8 mouse cellular contexts compared by ENCODE assay signal in genomic region chr2:154437191-154437527, GRCm38 (mm10). TPM values are rescaled to one million over a fixed set of nuclear protein-coding genes. Genes with fewer than 3 reads are reported as not detected.
DNase-seq lines count a peak whose midpoint lies in the region; ATAC-seq and TF ChIP-seq lines count a peak whose summit lies in the region.

No protein-coding gene starts in this region.

- H3K4me3 ChIP-seq in lung, adult 2 months (replicated peaks; ENCODE audit: extremely low read depth, low read depth, low read length): peak overlapping the region; percentile 92
- peak overlapping the region; percentile 91 for H3K4me3 ChIP-seq in embryonic facial prominence, embryonic 13.5 days
- peak overlapping the region; percentile 99 for H3K4me3 ChIP-seq in intestine, embryonic 15.5 days (replicated peaks)
- H3K4me3 ChIP-seq in neural tube, embryonic 12.5 days: peak overlapping the region; percentile 85

- H3K9me3 ChIP-seq in embryonic facial prominence, embryonic 13.5 days: no peaks in the 10 kb centered on the region
- H3K9me3 ChIP-seq in intestine, embryonic 15.5 days: no peaks in the 10 kb centered on the region
- H3K9me3 ChIP-seq in neural tube, embryonic 12.5 days: no peaks in the 10 kb centered on the region

- TF ChIP-seq CTCF in lung, adult 2 months (IDR thresholded peaks at IDR 0.05; ENCODE audit: insufficient read depth, low read length): no peak

- DNase-seq in lung, adult 2 months: no peak
- DNase-seq in lung, postnatal 14 days: no peak
- no peak for DNase-seq in adrenal gland, postnatal 36 days
- DNase-seq in left cerebral cortex, adult 8-10 months (ENCODE audit: low spot score in 2 of 2): no peak

- ATAC-seq in embryonic facial prominence, embryonic 13.5 days (ENCODE audit: insufficient number of reproducible peaks, insufficient read depth, low FRiP score, low TSS enrichment, low read depth): no peak
- ATAC-seq in intestine, embryonic 15.5 days: no peak
- no peak for ATAC-seq in neural tube, embryonic 12.5 days (ENCODE audit: low FRiP score, low read depth)
- ATAC-seq in activated CD4-positive, CD25-positive, alpha-beta regulatory T cell, adult 4 months: no peak

- no peaks in the 10 kb centered on the region for H3K36me3 ChIP-seq in embryonic facial prominence, embryonic 13.5 days
- no peaks in the 10 kb centered on the region for H3K36me3 ChIP-seq in intestine, embryonic 15.5 days
- H3K36me3 ChIP-seq in neural tube, embryonic 12.5 days: 0 out of 2 replicates have a peak, but pooled peaks cover 3% of the 10 kb centered on the region

- WGBS in lung, adult 2 months: 8% methylated on average over 7 of the region's 7 CpGs
- 11% methylated on average over 7 of the region's 7 CpGs for WGBS in embryonic facial prominence, embryonic 13.5 days
- WGBS in intestine, embryonic 15.5 days: 12% methylated on average over 7 of the region's 7 CpGs
- WGBS in neural tube, embryonic 12.5 days: 19% methylated on average over 7 of the region's 7 CpGs

- H3K27ac ChIP-seq in embryonic facial prominence, embryonic 13.5 days: peak overlapping the region; percentile 98
- H3K27ac ChIP-seq in intestine, embryonic 15.5 days: peak overlapping the region; percentile 95; the same call in 1 of the 2 replicates
- no peak overlapping the region for H3K27ac ChIP-seq in neural tube, embryonic 12.5 days

- H3K4me2 ChIP-seq in embryonic facial prominence, embryonic 13.5 days: peak overlapping the region; percentile 64
- H3K4me2 ChIP-seq in intestine, embryonic 15.5 days (replicated peaks): peak overlapping the region; percentile 58
- peak overlapping the region; percentile 66 for H3K4me2 ChIP-seq in neural tube, embryonic 12.5 days (replicated peaks)

- peaks cover 14% of the 10 kb centered on the region for H3K4me1 ChIP-seq in lung, adult 2 months (ENCODE audit: control insufficient read depth, insufficient read depth, low read length)
- H3K4me1 ChIP-seq in embryonic facial prominence, embryonic 13.5 days: peaks cover 36% of the 10 kb centered on the region
- peaks cover 17% of the 10 kb centered on the region for H3K4me1 ChIP-seq in intestine, embryonic 15.5 days (replicated peaks)
- H3K4me1 ChIP-seq in neural tube, embryonic 12.5 days: peaks cover 13% of the 10 kb centered on the region

- peak overlapping the region; percentile 98 for H3K9ac ChIP-seq in embryonic facial prominence, embryonic 13.5 days
- H3K9ac ChIP-seq in intestine, embryonic 15.5 days: peak overlapping the region; percentile 99
- peak overlapping the region; percentile 94 for H3K9ac ChIP-seq in neural tube, embryonic 12.5 days

- no peaks in the 10 kb centered on the region for H3K27me3 ChIP-seq in embryonic facial prominence, embryonic 13.5 days
- H3K27me3 ChIP-seq in intestine, embryonic 15.5 days (replicated peaks): no peaks in the 10 kb centered on the region
- no peaks in the 10 kb centered on the region for H3K27me3 ChIP-seq in neural tube, embryonic 12.5 days (replicated peaks)

- no peak for TF ChIP-seq POLR2A in lung, adult 2 months (IDR thresholded peaks at IDR 0.05; ENCODE audit: borderline replicate concordance, extremely low read depth, low read depth, low read length)

RNA-seq across cellular contexts. Expression of gene Cbfa2t2, which starts 0.9 kb away (rescaled TPM):
- polyA plus RNA-seq in lung, adult 2 months (2012; rRNA removed): 8.8 and 12.7 TPM in 2 replicates
- polyA plus RNA-seq in embryonic facial prominence, embryonic 13.5 days (2015; fragmentation: Nextera tagmentation; extraction: Ambion mirVana): 54.0 and 54.1 TPM in 2 replicates
- 25.4 and 26.3 TPM in 2 replicates for polyA plus RNA-seq in intestine, embryonic 15.5 days (2015; fragmentation: Nextera tagmentation; extraction: Ambion mirVana)
- 62.4 and 67.0 TPM in 2 replicates for polyA plus RNA-seq in neural tube, embryonic 12.5 days (2016; fragmentation: Nextera tagmentation; extraction: Ambion mirVana)
- 10 to 100 TPM; 30.7 to 40.9 TPM for total RNA-seq in adrenal gland, postnatal 36 days (2021)
- 10 to 100 TPM; 46.3 to 57.2 (median 52.1) TPM for total RNA-seq in left cerebral cortex, adult 8-10 months (2022)
- polyA plus RNA-seq in activated CD4-positive, CD25-positive, alpha-beta regulatory T cell, adult 4 months (2017; shearing (Covaris generic)): 10 to 100 TPM; 19.7 to 21.8 TPM

RNA-seq across cellular contexts. Expression of gene Snta1, which starts 29.3 kb away (rescaled TPM):
- 22.5 and 24.1 TPM in 2 replicates for polyA plus RNA-seq in lung, adult 2 months (2012; rRNA removed)
- 8.8 and 8.9 TPM in 2 replicates for polyA plus RNA-seq in embryonic facial prominence, embryonic 13.5 days (2015; fragmentation: Nextera tagmentation; extraction: Ambion mirVana)
- 4.6 and 5.0 TPM in 2 replicates for polyA plus RNA-seq in intestine, embryonic 15.5 days (2015; fragmentation: Nextera tagmentation; extraction: Ambion mirVana)
- 7.3 and 8.6 TPM in 2 replicates for polyA plus RNA-seq in neural tube, embryonic 12.5 days (2016; fragmentation: Nextera tagmentation; extraction: Ambion mirVana)
- 10 to 100 TPM; 22.1 to 26.5 TPM for total RNA-seq in adrenal gland, postnatal 36 days (2021)
- 10 to 100 TPM; 30.9 to 34.4 (median 32.2) TPM for total RNA-seq in left cerebral cortex, adult 8-10 months (2022)
- polyA plus RNA-seq in activated CD4-positive, CD25-positive, alpha-beta regulatory T cell, adult 4 months (2017; shearing (Covaris generic)): not detected
